Mouse (Mus musculus) neural tube, embryonic 14.5 days (tissue): ENCODE data around the gene Akr1b3. TPM values are rescaled to one million over a fixed set of nuclear protein-coding genes. Genes with fewer than 3 reads are reported as not detected.

Source experiments
- polyA plus RNA-seq: library from polyadenylated mRNA; unstranded; fragments of >200 nt; fragmentation: Nextera tagmentation; extraction: Ambion mirVana; gene quantifications from 2 replicates; pipeline ENCODE4 v1.2.1, GENCODE M21; 2014

Gene Akr1b3
- polyA plus RNA-seq, 1 experiment from 2014 or later = 112 TPM

Other genes starting within 250 kb of the Akr1b3 start
- 43.2 and 45.7 TPM in 2 replicates for gene Slc35b4, start 140.4 kb downstream of the Akr1b3 start, polyA plus RNA-seq
- gene Akr1b8, start 36.6 kb upstream of the Akr1b3 start, polyA plus RNA-seq = 5.2 and 9.0 TPM in 2 replicates
- gene Akr1b10, start 66.7 kb upstream of the Akr1b3 start, polyA plus RNA-seq = 10.1 and 14.0 TPM in 2 replicates
- 0.21 TPM in 1 of 2 replicates, not detected in the other for gene Akr1b7, start 94.9 kb upstream of the Akr1b3 start, polyA plus RNA-seq
- 77.3 and 78.1 TPM in 2 replicates for gene Bpgm, start 158.7 kb upstream of the Akr1b3 start, polyA plus RNA-seq